Mouse (Mus musculus): ENCODE measurements around the gene Galnt3.

The Galnt3 gene

GRCm38 (mm10) chr2:66124591-66125271, at the start of gene Galnt3:
Gene Galnt3, minus strand, starts transcription at chr2:66124994.
- DNase-seq: no peak

DNA sequence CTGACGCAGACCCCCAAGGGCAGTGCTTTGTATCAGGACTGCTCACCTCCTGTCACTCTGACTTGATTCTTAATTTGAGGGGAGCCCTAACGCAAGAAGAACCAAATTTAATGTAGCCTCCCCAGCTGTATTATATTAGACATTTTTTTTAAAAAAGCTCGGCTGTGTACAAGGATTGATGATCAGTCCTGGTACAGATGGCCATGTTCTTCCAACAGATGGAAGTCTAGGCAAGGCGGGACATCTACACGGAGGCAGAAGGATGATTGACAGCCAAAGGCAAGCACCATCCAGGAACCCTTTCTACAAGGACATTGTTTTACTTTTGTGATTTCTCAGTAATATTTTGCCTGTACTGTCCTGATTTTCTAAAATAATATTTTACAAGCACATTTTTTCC, 48.3 kb upstream of the Galnt3 start:
- no peak for DNase-seq

GRCm38 (mm10) chr2:66171643-66172042, 46.8 kb upstream of the Galnt3 start:
- DNase-seq: no peak

GRCm38 (mm10) chr2:66170721-66171120, 45.9 kb upstream of the Galnt3 start:
- no peak for DNase-seq

DNA sequence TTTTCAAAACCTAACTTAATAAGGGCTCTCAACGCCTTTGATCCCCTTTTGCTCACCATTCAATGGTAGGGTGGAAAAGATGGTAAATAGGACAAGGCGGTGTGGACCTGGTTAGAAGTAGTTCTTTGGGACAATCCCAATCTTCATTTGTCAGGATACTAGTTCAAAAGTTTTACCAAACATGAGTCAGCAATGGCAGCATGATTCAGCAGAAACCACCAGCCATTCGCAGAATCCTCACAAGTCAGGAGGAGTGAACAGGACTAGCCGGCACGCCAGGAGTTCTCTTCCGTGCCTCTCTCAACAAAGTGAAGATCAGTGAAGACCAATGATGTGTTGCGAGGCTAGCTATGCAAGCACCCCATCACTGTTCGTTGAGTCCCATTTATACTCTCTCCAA, 40.2 kb upstream of the Galnt3 start:
- no peak for DNase-seq

GRCm38 (mm10) chr2:66158140-66158915, 33.5 kb upstream of the Galnt3 start:
- DNase-seq: peak; percentile 27

- DNase-seq: no peak
Observed at GRCm38 (mm10) chr2:66151436-66151835, 26.6 kb upstream of the Galnt3 start.

GRCm38 (mm10) chr2:66150531-66150930, 25.7 kb upstream of the Galnt3 start:
- DNase-seq: no peak

DNA sequence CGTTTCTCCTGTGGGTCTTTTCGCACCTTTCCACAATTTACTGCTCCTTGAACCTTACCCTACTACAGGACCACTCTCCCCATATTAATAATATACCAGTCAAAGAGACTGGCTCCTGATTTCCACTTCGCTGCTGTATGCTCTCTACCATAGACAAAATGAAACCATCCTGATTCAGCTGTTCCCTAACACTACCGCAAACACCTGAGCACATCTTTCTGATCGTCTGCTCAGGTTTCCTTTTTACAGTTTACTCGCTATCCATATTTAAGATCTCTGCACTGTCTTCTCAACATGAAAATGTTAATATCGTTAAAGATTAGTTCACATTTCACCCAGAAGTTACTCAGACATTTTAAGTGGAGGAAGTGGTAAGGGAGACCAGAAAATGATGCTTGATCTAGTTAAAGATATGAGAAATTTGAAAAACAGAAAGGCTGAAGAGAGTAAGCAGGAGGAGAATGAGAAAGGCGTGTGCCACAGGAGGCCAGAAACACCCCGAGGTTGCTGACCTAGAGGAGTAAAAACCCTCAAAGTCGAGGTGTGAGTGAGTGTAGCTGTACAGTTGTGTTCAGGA, 23.9 kb upstream of the Galnt3 start:
- no peak for DNase-seq

- DNase-seq: no peak
Observed at GRCm38 (mm10) chr2:66146473-66146872, 21.7 kb upstream of the Galnt3 start.

GRCm38 (mm10) chr2:66144770-66145169, 20.0 kb upstream of the Galnt3 start:
- no peak for DNase-seq

DNA sequence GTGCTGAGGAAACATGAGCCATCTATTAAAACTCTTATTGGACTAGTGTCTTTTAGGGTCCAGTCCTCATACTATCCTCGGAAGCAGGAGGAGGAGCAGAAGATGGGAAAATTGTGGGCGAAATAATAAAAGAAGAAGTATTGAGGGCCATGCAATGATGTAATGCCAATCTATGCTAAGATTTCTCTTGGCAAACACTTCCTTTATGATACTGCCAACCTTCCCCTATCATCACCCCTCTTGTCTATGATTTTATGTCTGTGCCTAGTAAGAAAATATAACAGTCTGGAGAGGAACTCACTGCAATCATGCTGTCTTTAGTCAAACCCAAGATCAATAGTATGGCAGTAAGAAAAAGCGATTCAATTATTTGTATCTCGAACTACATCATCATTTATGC, 18.5 kb upstream of the Galnt3 start:
- no peak for DNase-seq

- DNase-seq: no peak
Observed at GRCm38 (mm10) chr2:66142711-66143110, 17.9 kb upstream of the Galnt3 start.

DNA sequence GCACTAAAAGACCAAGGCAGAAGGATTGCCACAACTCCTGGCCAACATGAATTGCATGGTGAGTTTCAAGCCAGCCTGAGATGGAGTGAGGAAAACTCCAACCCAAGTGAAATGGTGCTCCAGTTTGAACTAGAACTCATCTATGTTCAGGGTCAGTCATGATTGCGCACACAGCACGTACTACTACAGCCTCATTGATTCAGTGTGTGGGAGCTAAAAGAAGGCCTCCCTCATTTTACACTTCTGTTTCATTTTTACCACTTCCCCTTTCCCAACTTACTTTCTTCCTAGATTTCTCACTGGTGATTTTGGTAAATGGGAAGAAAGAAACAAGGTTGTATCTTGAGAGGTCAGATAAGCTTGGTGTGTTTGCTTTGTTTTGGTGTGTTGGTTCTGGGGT, 17.5 kb upstream of the Galnt3 start:
- DNase-seq: no peak

- DNase-seq: no peak
Observed at GRCm38 (mm10) chr2:66140246-66140645, 15.5 kb upstream of the Galnt3 start.

- DNase-seq: no peak
Observed at GRCm38 (mm10) chr2:66131862-66132544, 7.2 kb upstream of the Galnt3 start.

- DNase-seq: no peak
Observed at GRCm38 (mm10) chr2:66128941-66129340, 4.1 kb upstream of the Galnt3 start.

- no peak for DNase-seq
Observed at GRCm38 (mm10) chr2:66127541-66127940, 2.7 kb upstream of the Galnt3 start.

DNA sequence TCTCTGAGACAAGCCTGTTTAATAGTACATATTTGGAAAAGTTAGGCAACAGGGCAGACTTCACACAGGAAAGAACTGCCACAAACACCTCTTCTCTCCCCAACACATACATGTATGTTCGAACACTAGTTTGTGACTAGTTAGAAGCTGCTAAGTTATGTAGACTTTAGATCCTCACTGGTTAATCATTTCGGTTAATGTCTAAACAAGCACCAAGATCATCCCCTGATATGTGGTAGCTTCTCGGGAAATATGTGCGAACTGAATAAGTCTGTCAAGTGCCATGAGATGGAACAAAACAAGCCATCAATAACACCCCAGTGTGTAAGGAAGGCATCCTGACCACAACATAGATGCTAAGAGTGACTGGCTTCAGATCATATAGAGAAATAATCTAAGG, 2.1 kb upstream of the Galnt3 start:
- no peak for DNase-seq

DNA sequence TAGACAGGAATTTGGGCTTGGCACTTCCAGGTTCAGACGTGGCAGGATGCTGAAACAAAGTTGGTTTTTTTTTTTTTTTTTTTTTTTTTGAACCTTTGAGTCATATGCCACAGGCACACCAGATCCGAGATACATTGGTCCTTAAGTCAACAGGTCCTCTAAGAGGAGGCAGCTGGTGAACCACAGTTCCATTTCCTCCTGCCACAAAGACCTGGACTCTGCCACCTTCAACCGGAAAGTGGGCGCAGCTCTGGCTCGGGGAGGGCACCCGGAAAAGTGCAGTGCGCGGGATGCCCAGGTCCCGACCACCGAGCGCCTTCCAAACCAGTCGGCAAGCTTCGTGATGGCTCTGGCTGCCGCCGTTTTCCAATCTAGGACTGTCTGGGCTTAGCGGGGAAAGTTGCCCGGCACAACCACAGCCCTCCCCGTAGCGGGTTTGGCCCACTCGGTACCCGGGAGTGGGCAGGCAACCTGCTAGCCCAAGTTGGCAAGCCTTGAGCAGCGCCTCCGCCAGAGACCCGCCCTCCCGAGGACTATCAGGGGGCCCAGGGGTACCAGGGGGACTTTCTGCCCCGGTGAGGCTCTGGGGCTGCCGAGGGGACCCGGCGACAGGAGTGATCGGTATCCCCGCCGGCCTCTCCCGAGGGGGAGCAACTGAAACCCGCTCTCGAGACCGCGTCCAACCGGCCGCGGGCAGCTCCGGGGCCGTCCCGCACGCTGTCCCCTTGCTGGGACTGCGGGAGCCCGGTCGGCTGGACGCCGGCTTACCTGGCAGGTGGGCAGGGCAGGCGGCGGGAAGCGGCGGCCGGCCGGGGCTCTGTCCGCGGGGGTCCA, 821 bp downstream of the Galnt3 start:
- DNase-seq: no peak

DNA sequence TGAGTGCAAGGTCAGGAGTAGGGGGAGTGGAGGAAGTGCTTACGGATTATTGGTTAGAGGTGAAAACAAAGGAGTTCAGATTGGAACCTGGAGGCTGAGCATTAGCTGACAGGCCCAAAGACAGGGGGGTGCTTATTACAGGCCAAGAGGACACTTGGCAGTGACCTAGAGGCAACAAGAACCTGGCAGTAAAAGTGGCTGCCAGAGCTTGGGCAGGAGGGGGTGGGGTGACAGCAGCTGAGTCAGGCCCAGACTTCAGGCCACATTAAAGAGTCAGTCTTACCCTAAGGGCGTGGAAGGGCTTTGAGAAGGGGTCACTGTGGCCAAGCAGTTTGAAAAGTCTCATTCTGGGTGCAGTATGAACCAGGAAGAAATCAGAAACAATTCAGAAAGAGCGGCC, 7.1 kb downstream of the Galnt3 start:
- no peak for DNase-seq

GRCm38 (mm10) chr2:66107864-66108514, 16.8 kb downstream of the Galnt3 start:
- DNase-seq: no peak
